Mouse (Mus musculus) adrenal gland, adult 2 months (tissue): ENCODE measurements around the gene Olfr584. TPM values are rescaled to one million over a fixed set of nuclear protein-coding genes. Genes with fewer than 3 reads are reported as not detected.

Experiments used
- DNase-seq: peaks from one replicate; pipeline ENCODE4 v3.0.0; 2021
- long read RNA-seq: library from polyadenylated mRNA; stranded (forward); transcript quantifications from one replicate; pipeline ENCODE4 v2.0.0, GENCODE M21; 2021
- polyA plus RNA-seq: library from polyadenylated mRNA; depleted of rRNA; stranded (reverse); fragments of >200 nt; gene quantifications from 2 replicates; pipeline ENCODE4 v1.2.3, GENCODE M21; 2012; rRNA removed
- total RNA-seq, 2 experiments: library from RNA; stranded (reverse); gene quantifications; 2 replicates each; pipeline ENCODE4 v1.2.3; 2021

Gene Olfr584
- total RNA-seq: not detected
- polyA plus RNA-seq: not detected in 2 replicates
- long read RNA-seq: 0 reads

DNA sequence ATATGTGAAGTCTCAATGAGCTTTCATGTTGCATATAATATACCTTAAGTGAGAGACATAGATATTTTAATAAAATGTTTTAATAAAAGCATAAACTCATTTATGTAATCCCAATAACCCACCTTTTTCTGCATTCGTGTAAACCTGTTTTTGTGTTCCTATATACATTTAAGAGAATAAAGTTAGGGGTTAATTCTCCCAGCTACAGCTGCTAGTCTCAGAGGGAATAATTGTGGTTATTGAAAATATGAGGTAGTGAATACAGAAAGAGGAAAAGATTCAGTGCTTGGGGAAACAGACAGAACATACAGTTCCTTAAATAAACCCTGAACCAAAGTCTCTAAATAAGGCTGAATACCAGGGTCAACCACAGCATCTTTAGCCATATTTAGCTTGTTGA is at the start of gene Olfr584:
Gene Olfr584 (plus strand): TSS at position 301 of the 400 bp plus-strand sequence.
- DNase-seq: no peak

DNA sequence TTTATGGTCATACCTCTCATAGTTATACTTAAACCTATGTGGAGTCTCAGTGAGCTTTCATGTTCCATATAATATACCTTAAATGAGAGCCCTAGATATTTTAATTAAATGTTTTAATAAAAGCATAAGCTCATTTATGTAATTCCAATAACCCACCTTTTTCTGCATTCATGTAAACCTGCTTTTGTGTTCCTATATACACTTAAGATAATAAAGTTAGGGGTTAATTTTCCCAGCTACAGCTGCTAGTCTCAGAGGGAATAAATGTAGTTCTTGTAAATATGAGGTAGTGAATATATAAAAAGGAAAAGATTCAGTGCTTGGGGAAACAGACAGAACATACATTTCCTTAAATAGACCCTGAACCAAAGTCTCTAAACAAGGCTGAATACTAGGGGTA is 44.0 kb upstream of the Olfr584 start, which contains the start of gene Olfr582:
Gene Olfr582 (plus strand): TSS at position 301 of the 400 bp plus-strand sequence.
- no peak for DNase-seq

DNA sequence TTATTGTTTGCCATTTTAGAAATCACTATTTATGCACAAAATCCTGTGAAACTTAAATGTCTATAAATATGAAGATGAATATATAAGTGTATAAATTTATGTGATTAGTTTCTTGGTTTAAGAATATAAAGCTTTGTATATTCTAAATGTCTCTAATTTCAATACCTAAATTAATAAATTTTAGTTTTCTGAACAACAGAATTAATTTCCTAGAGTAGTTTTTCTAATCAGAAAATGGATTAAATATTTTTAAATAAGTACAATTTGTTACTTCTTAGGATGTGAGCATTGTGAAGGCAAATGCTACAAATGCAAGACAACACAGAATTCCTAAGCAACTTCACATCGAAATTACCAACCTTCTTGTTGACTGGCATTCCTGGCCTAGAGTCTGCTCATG is 30.7 kb upstream of the Olfr584 start, which contains the start of gene Olfr583:
Gene Olfr583 (plus strand): TSS at position 301 of the 400 bp plus-strand sequence.
- DNase-seq: no peak

DNA sequence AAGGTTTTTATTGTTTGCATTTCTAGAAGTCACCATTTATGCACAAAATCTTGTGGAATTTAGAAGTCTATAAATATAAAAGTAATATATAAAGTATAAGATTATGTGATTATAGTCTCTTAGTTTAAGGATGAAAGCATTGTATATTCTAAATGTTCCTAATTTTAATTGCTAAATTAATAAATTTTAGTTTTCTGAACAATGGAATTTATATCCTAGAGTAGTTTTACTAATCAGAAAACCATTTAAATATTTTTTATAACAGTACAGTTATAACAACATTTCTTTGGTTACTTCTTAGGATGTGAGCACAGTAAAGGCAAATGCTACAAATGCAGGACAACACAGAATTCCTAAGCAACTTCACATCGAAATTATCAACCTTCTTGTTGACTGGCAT is 15.7 kb downstream of the Olfr584 start, which contains the start of gene Olfr585:
Gene Olfr585 (plus strand): TSS at position 301 of the 400 bp plus-strand sequence.
- no peak for DNase-seq

DNA sequence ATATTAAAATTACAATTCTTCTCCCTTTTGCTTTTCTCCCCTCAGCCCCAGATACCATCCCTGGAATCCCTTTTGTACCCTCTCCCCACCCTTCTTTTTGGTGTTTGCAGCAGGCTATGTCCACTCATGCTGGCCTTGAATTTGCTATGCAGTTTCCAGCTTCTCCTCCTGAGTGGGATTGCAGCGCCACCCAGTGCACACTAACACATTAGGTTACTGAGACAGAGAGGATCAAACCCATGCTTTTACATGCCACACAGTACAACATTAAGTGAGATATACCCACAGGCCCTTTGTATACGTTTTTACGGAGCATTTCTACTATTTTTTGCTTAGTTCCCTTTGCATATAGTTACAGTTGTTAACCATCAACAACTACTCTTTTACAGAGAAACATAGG is 37.7 kb downstream of the Olfr584 start:
- DNase-seq: no peak

DNA sequence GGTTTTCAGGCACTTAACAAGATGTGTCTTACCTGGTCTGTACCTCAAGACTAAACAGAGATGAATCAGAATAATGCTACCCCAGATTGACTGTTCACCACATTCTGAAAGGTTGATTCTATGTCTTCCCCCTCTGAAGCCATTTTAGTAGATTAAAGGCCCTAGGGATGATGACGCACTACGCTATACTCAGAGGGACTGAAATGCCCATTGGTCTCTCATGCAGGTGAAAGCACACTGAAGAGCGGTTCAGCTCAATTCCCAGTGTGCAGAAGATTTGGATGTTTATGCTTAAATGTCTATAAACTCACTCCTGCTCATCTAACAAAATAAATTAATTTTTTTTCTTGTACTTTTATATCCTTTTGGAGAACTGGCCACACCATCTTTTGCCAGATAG is 43.9 kb downstream of the Olfr584 start, which contains the start of gene Olfr586:
Gene Olfr586 (minus strand): TSS at position 101 of the 400 bp plus-strand sequence.
- DNase-seq: no peak

Other genes starting within 250 kb of the Olfr584 start
- gene Olfr566, start 223.1 kb upstream of the Olfr584 start, total RNA-seq: not detected
- not detected in 2 replicates for gene Olfr566, start 223.1 kb upstream of the Olfr584 start, polyA plus RNA-seq
- not detected for gene Olfr568, start 204.8 kb upstream of the Olfr584 start, total RNA-seq
- gene Olfr568, start 204.8 kb upstream of the Olfr584 start, polyA plus RNA-seq: not detected in 2 replicates
- not detected for gene Olfr569, start 191.0 kb upstream of the Olfr584 start, total RNA-seq
- not detected in 2 replicates for gene Olfr569, start 191.0 kb upstream of the Olfr584 start, polyA plus RNA-seq
- not detected for gene Olfr570, start 187.3 kb upstream of the Olfr584 start, total RNA-seq
- gene Olfr570, start 187.3 kb upstream of the Olfr584 start, polyA plus RNA-seq: not detected in 2 replicates
- gene Olfr571, start 164.3 kb upstream of the Olfr584 start, total RNA-seq: not detected
- not detected in 2 replicates for gene Olfr571, start 164.3 kb upstream of the Olfr584 start, polyA plus RNA-seq
- not detected for gene Olfr572, start 157.5 kb upstream of the Olfr584 start, total RNA-seq
- gene Olfr572, start 157.5 kb upstream of the Olfr584 start, polyA plus RNA-seq: not detected in 2 replicates
- not detected for gene Olfr573-ps1, start 139.3 kb upstream of the Olfr584 start, total RNA-seq
- gene Olfr573-ps1, start 139.3 kb upstream of the Olfr584 start, polyA plus RNA-seq: not detected in 2 replicates
- not detected for gene Olfr574, start 133.4 kb upstream of the Olfr584 start, total RNA-seq
- gene Olfr574, start 133.4 kb upstream of the Olfr584 start, polyA plus RNA-seq: not detected in 2 replicates
- not detected for gene Olfr575, start 123.1 kb upstream of the Olfr584 start, total RNA-seq
- gene Olfr575, start 123.1 kb upstream of the Olfr584 start, polyA plus RNA-seq: not detected in 2 replicates
- gene Olfr576, start 119.2 kb upstream of the Olfr584 start, total RNA-seq: not detected
- gene Olfr576, start 119.2 kb upstream of the Olfr584 start, polyA plus RNA-seq: not detected in 2 replicates
- gene Olfr577, start 105.9 kb upstream of the Olfr584 start, total RNA-seq: not detected
- not detected in 2 replicates for gene Olfr577, start 105.9 kb upstream of the Olfr584 start, polyA plus RNA-seq
- gene Olfr578, start 92.6 kb upstream of the Olfr584 start, total RNA-seq: not detected
- not detected in 2 replicates for gene Olfr578, start 92.6 kb upstream of the Olfr584 start, polyA plus RNA-seq
- gene Olfr582, start 43.9 kb upstream of the Olfr584 start, total RNA-seq: not detected
- gene Olfr582, start 43.9 kb upstream of the Olfr584 start, polyA plus RNA-seq: not detected in 2 replicates
- gene Olfr583, start 30.6 kb upstream of the Olfr584 start, total RNA-seq: not detected
- not detected in 2 replicates for gene Olfr583, start 30.6 kb upstream of the Olfr584 start, polyA plus RNA-seq
- not detected for gene Olfr585, start 15.8 kb downstream of the Olfr584 start, total RNA-seq
- not detected in 2 replicates for gene Olfr585, start 15.8 kb downstream of the Olfr584 start, polyA plus RNA-seq
- not detected for gene Olfr586, start 43.8 kb downstream of the Olfr584 start, total RNA-seq
- gene Olfr586, start 43.8 kb downstream of the Olfr584 start, polyA plus RNA-seq: not detected in 2 replicates
- gene Olfr588-ps1, start 59.0 kb downstream of the Olfr584 start, total RNA-seq: not detected
- not detected in 2 replicates for gene Olfr588-ps1, start 59.0 kb downstream of the Olfr584 start, polyA plus RNA-seq
- gene Olfr589, start 74.5 kb downstream of the Olfr584 start, total RNA-seq: not detected
- not detected in 2 replicates for gene Olfr589, start 74.5 kb downstream of the Olfr584 start, polyA plus RNA-seq
- not detected for gene Olfr591, start 96.5 kb downstream of the Olfr584 start, total RNA-seq
- not detected in 2 replicates for gene Olfr591, start 96.5 kb downstream of the Olfr584 start, polyA plus RNA-seq
- gene Olfr592, start 102.9 kb downstream of the Olfr584 start, total RNA-seq: not detected
- gene Olfr592, start 102.9 kb downstream of the Olfr584 start, polyA plus RNA-seq: not detected in 2 replicates
- gene Olfr593, start 130.0 kb downstream of the Olfr584 start, total RNA-seq: not detected
- gene Olfr593, start 130.0 kb downstream of the Olfr584 start, polyA plus RNA-seq: not detected in 2 replicates
- not detected for gene Olfr594, start 135.1 kb downstream of the Olfr584 start, total RNA-seq
- not detected in 2 replicates for gene Olfr594, start 135.1 kb downstream of the Olfr584 start, polyA plus RNA-seq
- gene Usp17ld, start 170.6 kb downstream of the Olfr584 start, total RNA-seq: not detected
- not detected in 2 replicates for gene Usp17ld, start 170.6 kb downstream of the Olfr584 start, polyA plus RNA-seq
- not detected for gene Olfr596, start 223.8 kb downstream of the Olfr584 start, total RNA-seq
- not detected in 2 replicates for gene Olfr596, start 223.8 kb downstream of the Olfr584 start, polyA plus RNA-seq
- gene Olfr597, start 234.4 kb downstream of the Olfr584 start, total RNA-seq: not detected
- gene Olfr597, start 234.4 kb downstream of the Olfr584 start, polyA plus RNA-seq: not detected in 2 replicates
- not detected for gene Olfr598, start 241.7 kb downstream of the Olfr584 start, total RNA-seq
- not detected in 2 replicates for gene Olfr598, start 241.7 kb downstream of the Olfr584 start, polyA plus RNA-seq